Mouse (Mus musculus) embryonic facial prominence, embryonic 13.5 days (tissue): ENCODE results near the gene Gm3880. TPM values are rescaled to one million over a fixed set of nuclear protein-coding genes. Genes with fewer than 3 reads are reported as not detected.

Source experiments
- polyA plus RNA-seq: library from polyadenylated mRNA; unstranded; fragments of >200 nt; fragmentation: Nextera tagmentation; extraction: Ambion mirVana; gene quantifications from 2 replicates; pipeline ENCODE4 v1.2.1, GENCODE M21; 2015

Gm3880 gene
- polyA plus RNA-seq, 1 experiment from 2014 or later: not detected

Other genes starting within 250 kb of the Gm3880 start
- 18.0 and 18.3 TPM in 2 replicates for gene Hdac8, start 181.6 kb downstream of the Gm3880 start, polyA plus RNA-seq
- 9.6 and 10.5 TPM in 2 replicates for gene Phka1, start 42.7 kb downstream of the Gm3880 start, polyA plus RNA-seq
- gene Gm9112, start 20.7 kb upstream of the Gm3880 start, polyA plus RNA-seq: not detected in 2 replicates
- gene Dmrtc1b, start 20.9 kb upstream of the Gm3880 start, polyA plus RNA-seq: not detected in 2 replicates
- not detected in 2 replicates for gene Dmrtc1c1, start 116.0 kb upstream of the Gm3880 start, polyA plus RNA-seq
- not detected in 2 replicates for gene Dmrtc1c2, start 167.6 kb upstream of the Gm3880 start, polyA plus RNA-seq
- gene 1700031F05Rik, start 181.0 kb upstream of the Gm3880 start, polyA plus RNA-seq: not detected in 2 replicates
- gene Dmrtc1a, start 221.7 kb upstream of the Gm3880 start, polyA plus RNA-seq: 0.84 and 1.3 TPM in 2 replicates
- not detected in 2 replicates for gene 1700011M02Rik, start 221.9 kb upstream of the Gm3880 start, polyA plus RNA-seq
- not detected in 2 replicates for gene 1700018G05Rik, start 241.4 kb upstream of the Gm3880 start, polyA plus RNA-seq